Mouse (Mus musculus): ENCODE data around the gene Tspear.

DNA sequence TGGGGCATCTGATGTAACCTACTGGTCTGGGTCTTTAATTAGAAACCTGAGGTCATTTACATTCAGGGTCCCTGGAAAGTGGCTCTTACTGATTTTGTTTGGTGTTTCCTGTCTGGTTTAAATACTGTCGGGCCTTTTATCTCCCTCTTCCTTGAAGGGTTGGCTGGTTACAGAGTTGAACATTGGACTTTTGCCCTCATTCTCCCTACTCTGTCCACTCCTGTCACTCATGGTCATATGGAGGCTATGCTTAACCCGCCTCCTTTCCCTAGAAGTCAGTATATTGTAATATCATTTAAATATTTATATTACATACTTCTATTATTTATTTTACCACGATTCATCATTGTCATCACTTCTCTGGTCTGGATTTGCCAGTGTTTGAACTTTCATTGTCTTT lies 117.7 kb downstream of the Tspear start:
- TF ChIP-seq POLR2A (IDR thresholded peaks at IDR 0.05; ENCODE audit: insufficient read depth, low read length), result no peak
- no peak for TF ChIP-seq CTCF (IDR thresholded peaks at IDR 0.05; ENCODE audit: low read depth, low read length)

Data from ES-Bruce4 (cell line).